Mouse (Mus musculus): ENCODE results near the gene Fndc10.
"Not testable (repeated sequence)": the region's sequence is repeated elsewhere in the genome, so short reads cannot be mapped to it uniquely, and the experiment has no call there.

Gene Fndc10

DNA sequence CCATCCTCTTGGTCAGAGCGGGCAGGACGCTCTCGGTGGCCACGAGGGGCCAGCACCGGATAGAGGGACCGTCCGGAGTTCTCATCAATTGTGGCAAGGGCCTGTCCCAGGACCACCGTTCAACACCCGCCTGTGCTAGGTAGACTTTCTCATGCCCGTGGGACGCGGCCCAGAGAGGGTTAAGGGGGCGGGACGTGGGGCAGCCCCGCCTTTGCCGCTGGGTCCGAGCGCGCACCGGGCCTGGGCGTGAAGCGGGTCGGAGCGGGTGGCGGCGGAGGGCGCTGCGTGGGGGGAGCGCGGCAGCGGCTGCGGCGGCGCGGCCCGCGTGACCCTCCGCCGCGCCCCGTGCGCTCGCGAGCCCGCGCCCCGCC, at the start of gene Fndc10:
TSS of gene Fndc10 (plus strand) at position 232 of the 371 bp plus-strand sequence.
- peak; percentile 76 for DNase-seq

DNA sequence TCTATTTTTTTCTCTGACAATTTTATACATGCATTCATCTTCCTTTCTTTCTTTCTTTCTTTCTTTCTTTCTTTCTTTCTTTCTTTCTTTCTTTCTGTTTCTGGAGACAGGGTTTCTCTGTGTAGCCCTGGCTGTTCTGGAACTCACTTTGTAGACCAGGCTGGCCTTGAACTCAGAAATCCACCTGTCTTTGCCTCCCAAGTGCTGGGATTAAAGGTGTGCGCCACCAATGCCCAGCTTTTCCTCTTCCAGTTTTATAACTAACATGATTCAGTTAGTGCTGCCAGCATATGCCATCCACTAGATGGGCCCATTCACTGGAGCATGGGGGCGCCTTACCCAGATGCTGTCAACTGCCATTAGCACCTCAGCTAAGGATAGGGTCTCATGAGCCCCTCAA, 48.8 kb upstream of the Fndc10 start, which contains the start of gene Gm10563:
TSS of gene Gm10563 (minus strand) at position 101 of the 400 bp plus-strand sequence.
- not testable (repeated sequence) for DNase-seq

DNA sequence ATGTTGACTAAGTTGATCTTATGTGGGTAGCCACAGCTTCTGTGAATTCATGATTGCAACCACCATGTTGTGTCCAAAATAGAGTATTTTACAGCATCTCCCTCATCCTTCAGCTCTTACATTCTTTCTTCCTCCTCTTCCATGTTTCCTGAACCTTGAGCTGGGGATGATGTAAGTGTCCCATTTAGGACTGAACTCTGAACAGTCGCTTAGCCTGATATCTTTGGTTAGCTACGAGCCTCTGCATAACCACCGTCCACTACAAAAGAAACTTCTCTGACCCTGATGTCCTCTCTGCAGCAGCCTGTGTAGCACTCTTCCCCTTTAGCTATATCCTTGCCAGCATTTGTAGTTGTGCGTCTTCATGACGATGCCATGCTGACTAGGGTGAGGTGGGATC, 48.4 kb upstream of the Fndc10 start:
- DNase-seq: no peak

DNA sequence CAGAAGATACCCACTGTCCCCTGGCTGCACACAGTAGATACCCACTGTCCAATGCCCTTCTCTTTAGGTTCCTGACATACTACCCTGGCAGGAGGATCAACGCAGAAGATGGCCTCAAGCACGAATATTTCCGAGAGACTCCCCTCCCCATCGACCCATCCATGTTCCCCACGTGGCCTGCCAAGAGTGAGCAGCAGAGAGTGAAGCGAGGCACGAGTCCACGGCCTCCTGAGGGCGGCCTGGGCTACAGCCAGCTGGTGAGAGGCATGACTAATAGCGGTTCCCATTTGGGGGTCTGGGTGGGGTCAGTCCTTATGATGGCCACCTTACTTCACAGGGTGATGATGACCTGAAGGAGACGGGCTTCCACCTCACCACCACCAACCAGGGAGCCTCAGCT, 44.8 kb upstream of the Fndc10 start:
- DNase-seq: no peak

DNA sequence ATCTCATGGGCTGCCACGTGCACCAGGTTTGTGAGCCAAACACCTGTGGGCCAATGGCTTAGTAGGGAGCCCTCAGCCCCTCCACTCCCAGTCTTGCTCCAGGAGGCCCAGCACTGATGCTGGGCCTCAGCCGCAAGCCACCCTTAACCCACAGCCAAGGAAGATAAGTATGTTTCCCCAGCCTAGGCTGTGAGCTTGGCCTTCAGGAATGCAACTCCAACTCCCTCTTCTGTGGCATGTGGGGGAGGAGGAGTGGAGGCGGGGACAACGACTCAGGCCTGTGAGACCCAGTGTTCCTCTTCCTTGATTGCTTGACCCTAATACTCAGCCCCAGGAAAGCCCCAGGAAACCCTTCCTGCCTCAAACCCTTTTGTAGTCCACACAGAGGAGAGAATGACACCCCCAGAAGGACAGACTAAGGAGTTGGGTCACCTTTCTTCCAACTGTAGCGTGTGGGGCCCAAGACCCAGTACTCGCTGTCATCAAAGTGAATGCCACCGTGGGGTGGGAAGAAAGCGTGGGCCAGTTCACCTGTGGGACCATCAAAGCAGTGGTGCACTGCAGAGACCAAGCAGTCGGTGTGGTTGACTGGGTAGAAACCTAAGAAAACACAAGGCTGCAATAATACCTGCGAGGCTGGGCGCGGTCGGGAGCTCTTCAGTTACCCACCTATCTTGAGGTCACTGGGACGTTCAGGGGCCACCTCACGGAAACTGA, 42.4 kb upstream of the Fndc10 start:
- no peak for DNase-seq

DNA sequence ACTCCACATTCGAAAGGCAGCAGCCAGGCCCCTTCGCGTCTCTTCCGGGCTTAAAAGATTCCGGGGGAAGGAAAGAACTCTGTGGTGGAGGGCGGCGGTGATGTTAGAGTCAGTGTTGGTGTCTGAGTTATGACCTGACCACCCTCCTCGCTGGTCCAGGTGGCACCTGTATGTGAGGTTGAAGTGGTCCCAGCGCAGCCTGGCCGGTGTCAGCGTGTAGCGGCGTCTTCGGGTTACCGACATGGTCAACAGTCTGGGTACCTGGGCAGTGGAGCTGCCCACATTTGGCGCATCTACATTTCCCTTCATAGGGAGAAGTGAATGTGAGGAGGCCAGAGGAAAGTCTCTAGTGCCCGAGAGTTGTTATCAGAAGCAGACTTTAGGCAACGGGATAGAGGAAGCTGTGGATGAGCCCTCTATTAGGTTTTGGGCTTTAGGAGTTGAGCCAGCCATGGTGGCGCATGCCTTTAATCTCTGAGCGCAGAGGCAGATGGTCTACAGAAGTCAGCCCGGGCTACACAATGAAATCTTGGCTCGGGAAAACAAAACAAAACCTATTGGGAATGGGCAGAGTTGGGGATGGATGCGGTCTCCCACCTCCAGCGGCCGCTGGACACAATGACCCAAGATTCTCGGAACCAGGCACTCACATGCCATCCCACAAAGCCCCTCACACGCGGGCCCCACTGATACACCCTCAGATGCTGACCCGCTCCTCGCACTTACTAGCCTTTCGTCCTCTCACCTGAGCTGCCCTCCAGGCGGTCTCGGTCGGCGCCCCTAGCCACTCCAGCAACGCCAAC, 41.7 kb upstream of the Fndc10 start:
- DNase-seq: no peak

DNA sequence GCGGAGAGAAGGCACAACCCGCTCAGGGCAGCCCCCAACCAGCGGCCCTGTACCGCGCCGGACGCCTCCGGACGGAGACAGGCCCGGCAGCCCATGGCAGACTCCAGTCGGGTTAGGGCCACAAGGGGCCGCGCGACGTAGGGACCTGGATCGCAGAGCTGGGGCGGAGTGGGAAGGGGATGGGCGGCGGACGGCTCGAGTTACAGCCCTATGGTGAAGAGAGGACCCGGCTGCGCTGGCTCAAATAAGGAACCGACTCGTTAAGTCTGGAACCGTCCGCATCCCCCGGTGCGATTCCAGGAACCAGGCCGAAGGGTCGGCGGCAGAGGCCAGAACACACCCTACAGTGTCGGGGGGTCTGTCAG, 41.1 kb upstream of the Fndc10 start, which contains the start of gene Mmp23:
TSS of gene Mmp23 (minus strand) at position 299 of the 365 bp plus-strand sequence.
- DNase-seq: peak; percentile 10

DNA sequence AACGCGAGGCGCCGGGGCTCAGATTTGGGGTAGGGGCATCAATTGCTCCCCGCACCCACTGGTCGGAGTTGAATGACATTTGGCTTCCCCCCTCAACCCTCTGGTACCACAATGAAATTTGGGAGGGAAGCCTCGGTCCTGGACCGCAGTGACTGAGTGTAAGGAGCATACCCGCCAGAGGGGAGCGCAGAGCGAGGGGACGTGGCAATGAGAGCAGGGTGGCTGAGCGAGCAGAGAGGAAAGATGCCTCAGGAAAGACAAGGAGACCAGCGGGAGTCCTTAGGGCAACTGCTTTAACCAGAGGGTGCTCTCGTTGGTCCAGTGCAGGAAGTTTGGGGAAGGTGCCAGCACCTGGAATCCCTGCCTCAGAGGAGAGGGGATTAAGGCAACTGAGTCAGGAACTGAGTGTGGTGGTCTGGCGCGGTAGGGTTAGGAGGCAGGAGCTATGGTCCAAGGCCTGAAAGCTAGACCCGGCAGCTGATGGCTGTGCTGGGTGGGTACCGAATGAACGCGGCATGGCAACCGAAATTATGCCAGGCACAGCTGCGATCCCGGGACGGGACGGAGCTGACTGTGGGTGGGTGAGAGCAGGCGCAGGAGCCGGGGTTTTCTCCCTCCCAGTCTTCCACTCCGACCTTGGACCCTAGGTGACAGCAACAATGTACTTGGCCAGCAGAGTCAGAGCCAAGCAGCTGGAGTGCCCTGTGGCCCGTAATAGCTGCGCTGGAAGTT, 40.5 kb upstream of the Fndc10 start:
- DNase-seq: peak; percentile 17

DNA sequence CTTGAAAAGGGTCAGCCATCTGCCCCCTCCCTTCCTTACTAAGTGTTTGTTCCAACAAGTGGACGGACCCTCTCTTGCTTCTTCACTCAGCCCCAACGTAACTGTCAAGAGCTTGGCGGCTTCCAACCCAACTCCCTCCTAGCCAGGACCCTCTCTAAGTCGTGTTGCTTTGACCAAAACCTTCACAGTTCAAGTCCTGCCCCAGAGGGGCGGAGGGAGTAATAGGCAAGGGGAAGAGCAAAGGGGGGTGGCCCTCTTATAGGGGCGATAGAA, 40.0 kb upstream of the Fndc10 start:
- no peak for DNase-seq

DNA sequence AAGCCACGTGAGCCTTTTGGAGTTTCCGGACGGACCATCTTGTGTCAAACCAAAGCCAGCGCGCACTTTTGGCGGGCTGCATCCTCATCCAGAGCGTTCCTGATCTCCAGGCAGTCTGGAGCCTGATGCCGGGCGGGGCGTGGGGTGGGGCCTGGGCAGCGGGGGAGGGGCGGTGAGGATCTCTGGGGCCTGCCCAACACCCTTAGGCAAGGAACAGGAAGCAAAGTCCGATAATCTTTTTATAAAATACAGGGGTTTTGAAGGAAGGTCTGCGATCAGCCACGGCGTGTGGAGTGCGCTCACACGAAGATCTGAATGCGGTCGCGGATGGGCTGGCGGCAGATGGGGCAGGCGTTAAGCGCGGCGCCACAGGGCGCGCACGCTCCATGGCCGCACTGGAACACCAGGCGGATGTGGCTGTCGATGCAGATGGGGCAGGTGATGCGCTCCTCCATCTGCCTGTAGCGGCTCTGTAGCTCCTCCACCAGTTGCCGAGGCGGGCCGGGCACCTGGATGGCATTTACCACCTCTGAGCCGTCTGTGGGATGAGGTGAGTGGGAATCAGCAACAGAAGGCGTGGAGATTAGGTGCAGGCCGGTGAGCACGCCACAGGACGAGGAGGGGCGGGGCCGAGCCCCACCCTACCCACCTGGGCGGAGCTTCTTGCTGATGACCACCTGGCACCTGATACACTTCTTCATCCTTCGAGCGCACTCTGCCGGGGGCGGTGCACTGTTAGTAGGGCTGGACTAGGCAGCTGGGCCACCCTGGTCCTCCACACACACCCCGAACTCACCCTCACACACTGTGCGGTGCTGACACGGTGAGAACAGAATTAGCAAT, 39.5 kb upstream of the Fndc10 start:
- peak; percentile 70 for DNase-seq

DNA sequence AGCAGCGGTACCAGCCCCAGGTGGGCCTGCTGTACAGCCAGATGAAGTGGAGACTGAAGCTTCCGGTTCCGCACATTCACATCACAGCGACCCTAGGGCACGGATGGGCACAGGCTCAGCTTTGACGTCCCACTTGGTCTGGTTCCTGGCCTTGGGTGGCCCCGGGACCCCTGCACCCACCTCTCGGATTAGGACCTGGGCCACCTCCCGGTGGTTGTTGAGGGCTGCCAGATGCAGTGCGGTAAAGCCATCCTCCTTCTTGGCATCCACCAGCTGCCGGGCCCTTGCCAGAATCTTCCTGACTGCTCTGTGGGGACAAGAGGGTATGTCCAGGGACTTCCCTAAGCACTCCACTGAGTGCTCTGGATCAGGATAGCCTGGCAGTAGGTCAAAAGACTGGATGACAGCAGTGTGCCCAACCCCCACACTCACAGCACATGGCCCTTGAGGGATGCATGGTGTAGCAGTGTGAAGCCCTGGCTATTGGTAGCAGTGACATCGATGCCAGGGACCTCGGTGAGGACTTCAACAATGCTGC, 37.9 kb upstream of the Fndc10 start:
- no peak for DNase-seq

DNA sequence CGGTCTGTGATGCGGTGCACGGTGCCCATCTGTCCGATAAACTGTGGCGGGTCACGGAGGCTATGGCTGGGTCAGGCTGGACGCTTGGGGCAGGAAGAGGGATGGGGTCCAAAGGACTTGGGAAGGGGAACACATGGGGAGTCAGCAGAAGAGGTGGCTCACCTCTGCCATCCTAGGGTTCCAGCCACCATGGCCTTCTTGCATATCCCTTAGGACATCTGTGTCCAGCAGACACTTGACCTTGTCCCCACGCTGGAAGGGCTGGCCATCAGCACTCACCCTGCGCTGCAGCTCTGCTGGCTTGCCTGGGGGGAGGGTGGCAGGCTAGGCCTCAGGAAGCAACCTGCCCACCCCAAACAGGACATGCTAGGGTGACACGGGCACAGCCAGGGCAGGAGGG, 35.2 kb upstream of the Fndc10 start:
- no peak for DNase-seq

DNA sequence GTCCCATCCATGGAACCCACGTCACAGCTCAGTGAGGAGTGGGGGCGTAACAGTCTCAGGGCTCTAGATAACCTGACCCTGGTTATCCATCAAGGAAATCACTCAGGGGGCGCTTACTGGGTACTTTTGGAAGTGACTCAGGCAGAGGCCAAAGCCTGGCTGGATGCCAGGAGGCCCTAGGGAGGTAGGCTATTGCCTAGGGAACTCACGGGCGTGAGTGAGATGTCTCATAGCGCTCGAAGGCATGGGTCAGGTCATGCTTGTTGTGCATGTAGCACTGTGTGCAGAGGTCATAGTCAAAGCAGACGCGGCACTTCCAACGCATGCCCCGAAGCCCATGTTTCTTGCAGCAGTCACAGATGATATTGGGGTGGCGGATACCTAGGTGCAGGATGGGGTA, 33.5 kb upstream of the Fndc10 start:
- no peak for DNase-seq

DNA sequence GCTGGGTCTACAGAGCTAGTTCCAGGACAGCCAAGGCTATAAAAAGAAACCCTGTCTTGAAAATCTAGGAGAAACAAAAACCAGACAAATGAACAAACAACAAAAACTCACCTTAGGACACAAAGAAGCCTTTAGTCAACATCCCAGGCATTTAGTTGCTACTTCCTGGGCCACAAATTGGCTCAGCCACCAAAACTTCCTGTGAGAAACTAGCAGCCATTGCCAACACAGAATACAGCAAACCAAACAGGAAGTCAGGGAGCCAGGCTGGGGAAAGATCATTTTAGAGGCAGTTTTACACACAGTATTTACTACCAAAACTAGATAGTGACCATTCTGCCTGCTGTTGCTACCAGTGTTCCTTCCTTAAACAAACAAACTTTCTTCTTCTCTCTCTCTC, 27.2 kb upstream of the Fndc10 start:
- DNase-seq: peak; percentile 10

DNA sequence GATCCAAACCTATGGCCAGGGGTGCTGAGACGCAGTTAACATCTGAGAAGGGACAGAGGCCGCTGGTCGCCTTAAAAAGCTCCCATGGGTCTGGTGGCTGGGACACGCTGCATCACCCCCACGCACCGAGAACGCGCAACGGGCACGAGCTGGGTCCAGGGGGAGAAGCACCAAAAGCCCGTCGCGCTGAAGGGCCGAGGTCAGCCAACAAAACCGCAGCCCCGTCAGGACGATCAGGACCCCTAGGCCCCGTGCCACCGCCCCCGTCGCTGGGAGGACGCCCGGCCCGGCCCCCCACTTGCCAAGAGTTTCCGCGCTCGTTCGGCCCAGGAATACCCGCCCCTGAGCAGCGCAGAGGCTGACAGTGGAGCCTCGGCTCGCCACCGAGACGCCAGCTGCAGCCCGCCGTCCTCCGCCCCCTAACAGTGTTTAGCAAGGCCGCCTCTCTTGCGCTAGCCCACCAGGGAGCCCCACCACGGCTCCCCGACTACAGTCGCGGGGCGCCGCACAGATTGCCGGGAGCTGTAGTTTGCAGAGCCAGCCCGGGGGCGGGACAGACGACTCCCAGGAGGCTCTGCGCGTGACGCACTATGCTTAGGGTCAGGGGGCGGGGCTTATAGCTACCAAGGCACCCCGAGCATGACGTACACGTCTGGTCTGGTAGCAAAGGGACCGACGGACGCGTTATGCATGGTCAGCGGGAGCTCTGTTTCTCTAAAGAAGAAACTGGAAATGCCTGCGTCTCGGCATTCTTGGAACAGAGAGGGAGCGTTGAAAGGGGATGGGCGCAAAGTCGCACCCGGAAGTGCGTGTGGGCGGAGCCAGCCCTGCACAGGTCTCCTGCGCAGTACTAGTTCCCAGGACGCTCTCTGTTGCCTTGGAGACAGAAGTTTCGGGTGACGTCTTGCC, 25.2 kb upstream of the Fndc10 start, which contains the start of gene Mib2:
TSS of gene Mib2 (minus strand) at position 510 of the 909 bp plus-strand sequence.
- peak; percentile 98 for DNase-seq

DNA sequence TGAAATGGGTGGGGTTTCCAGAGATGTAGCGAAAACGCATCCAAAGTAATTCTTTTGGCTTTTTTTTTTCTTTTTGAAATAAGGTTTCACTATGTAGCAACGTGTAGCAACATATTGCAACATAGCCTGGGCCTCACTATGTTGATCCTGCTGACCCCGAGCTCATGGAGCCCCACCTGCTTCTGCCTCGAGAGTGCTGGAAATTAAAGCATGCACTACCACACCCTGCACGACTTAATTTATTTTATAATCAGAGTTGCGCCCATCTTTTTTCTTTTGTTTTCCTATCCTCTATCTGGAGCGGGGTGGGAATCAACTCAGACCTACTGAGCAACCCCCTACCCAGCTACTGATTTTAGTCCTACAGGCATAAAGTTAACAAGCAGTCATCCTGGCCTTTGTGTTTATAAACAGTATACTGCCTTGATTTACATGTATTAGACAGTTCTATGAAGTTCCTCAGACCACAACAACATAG, 24.5 kb upstream of the Fndc10 start:
- no peak for DNase-seq

DNA sequence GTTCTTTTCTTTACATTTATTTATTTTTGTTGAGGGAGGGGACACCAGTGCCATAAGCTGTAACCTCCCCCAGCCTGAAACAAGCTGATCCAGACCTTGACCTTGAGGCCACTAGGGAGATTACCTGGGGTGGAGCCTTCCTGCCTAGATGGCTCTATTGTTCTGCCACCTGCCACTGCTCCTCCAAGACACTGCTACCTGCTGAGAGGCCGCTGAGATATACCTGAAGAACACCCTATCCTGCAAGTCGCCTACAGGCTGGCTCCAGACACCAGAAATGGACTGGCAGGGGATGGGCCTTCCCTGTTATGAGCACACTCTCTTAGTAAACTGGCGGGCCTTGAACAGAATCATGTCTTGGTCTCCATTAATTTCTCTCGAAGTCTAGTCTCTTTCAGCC, 23.9 kb upstream of the Fndc10 start:
- peak; percentile 4 for DNase-seq

DNA sequence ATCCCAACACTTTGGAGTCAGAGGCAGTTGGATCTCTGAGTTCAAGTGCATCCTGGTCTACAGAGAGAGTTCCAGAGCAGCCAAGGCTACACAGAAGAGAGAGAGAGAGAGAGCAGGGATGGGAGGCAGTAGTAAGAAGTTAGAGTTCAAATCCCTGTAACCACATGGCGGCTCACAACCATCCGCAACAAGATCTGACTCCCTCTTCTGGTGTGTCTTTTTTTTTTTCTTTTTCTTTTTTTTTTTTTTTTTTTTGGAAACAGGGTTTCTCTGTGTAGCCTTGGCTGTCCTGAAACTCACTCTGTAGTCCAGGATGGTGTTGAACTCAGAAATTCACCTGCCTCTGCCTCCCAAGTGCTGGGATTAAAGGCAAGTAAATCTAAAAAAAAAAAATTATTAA, 22.1 kb upstream of the Fndc10 start:
- DNase-seq: no peak

DNA sequence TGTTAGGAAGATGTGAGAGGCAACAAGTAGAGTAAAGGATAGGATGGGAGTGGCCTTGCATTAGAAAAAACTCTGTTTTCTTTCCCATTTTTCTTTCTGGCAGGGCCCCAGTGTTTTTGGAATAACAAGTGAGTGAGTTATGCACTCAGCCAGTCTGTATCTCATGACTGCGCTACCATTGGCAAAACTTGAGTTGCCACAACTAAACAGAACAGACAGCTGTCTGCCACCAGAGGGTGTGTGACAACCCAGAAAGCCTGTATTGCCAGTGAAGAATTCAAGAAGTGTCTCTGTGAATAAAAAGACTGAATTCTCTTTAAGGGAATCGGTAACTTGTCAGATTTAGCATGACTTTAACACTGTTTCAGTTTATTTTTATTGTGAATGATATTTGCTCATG, 18.2 kb upstream of the Fndc10 start:
- DNase-seq: peak; percentile 38

DNA sequence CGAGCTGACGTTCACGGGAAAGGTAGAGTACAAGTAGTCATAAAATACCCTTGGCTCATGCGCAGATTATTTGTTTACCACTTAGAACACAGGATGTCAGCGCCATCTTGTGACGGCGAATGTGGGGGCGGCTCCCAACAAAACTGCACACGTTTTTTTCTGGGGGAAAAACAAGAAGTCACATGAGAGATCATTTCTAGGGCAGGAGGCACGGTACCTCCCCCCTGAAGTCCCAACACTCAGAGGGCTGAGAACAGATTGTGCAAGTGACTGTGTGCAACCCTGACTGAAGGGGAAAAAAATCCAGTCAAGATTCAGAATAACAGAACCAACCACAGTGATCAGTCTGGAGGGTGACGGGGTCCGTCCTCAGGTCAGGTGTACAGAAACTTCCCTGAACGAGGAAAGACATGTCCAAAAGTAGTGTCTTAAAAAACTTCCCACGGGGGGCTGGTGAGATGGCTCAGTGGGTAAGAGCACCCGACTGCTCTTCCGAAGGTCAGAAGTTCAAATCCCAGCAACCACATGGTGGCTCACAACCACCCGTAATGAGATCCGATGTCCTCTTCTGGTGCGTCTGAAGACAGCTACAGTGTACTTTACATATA, 10.4 kb upstream of the Fndc10 start:
- DNase-seq: not testable (repeated sequence)

DNA sequence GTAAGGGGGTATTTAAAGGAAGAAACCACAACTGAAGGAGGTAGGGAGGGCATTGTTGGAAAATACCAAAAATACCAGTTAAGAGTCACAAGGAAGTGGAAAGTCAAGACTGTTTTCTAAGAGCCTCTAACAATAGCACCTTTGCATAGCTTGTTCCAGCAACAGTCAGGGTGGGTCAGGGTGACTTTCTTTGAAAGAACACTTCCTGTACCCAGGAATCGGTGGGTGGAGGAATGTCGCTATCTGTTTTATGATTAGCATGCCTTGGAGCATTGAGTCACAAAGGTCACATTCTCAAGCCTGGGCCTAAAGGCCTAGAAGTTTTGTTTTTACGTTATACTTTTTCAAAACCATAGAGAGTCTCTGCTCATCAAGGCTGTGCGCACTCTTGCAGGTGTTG, 6.4 kb upstream of the Fndc10 start:
- not testable (repeated sequence) for DNase-seq
